Mouse (Mus musculus) thymus, postnatal 0 days (tissue): ENCODE results near the gene Olfr156. TPM values are rescaled to one million over a fixed set of nuclear protein-coding genes. Genes with fewer than 3 reads are reported as not detected.
"Not testable (repeated sequence)": the region's sequence is repeated elsewhere in the genome, so short reads cannot be mapped to it uniquely, and the experiment has no call there.

Experiments
- DNase-seq: peaks from one replicate; pipeline ENCODE4 v3.0.0-alpha.2; 2015; ENCODE audit warnings: low spot score
- polyA plus RNA-seq: library from polyadenylated mRNA; unstranded; fragments of >200 nt; fragmentation: Nextera tagmentation; extraction: Ambion mirVana; gene quantifications from 2 replicates; pipeline ENCODE4 v1.2.1, GENCODE M21; 2015

Olfr156 gene
- polyA plus RNA-seq, result not detected in 2 replicates

DNA sequence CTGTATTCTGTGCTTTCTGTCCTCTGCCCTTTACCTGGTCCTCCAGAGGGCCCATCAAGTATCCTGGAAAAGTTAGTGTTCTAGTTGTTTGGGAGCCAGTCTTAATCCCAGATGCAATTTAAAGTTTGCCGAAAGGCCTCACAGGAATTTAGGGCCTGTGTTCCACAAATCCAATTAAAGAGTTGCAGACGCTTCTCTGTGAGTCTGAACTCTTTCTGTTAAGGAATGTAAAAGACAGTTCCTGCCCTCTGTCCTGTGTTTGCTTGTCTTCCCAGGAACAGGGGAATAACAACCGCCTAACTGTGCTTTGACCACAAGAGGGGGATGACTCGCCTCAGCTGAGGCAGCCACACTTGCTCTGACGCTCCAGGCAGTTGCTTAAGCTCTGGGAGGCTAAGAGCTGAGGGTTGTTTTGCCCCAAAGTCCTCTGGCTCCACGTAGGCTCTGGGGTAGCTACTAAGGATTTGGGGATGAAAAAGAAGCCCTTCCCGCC, at the start of gene Olfr156:
Gene Olfr156 (minus strand): TSS at position 51 of the 493 bp plus-strand sequence.
- DNase-seq, result no peak

DNA sequence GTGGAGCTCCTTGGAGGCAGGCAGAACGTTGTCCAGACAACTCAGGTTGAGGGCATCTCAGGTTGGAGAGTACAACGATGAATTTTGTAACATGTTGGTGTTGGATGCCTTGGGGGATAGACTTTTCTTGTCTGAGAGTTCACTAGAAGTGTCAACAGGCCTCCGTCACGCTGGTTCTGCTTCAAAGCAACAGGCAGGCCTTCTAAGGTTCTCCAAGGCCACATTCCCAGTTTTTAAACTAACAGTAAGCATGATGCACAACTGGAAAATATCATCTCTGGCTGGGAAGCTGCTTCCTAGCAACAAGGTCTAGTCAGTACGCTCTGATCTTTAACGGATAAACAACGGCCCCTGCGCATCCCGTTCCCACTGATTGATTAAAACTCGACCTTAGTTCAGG, 46.1 kb upstream of the Olfr156 start:
- no peak for DNase-seq

DNA sequence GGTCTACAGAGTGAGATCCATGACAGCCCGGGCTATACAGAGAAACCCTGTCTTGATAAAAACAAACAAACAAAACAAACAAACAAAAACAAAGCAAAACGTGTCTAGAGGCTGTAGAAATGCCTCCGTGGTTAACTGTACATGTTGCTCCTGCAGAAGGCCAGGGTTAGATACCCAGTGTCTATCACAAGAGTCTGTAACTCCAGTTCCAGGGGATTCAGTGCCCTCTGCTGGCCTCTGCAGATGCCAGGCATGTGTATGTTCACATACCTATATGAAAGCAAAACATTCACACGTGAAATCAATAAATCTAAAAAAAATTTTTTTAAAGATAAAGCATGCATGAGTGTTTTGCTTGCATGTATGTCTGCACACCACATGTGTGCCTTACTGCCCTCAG, 39.6 kb upstream of the Olfr156 start:
- no peak for DNase-seq

DNA sequence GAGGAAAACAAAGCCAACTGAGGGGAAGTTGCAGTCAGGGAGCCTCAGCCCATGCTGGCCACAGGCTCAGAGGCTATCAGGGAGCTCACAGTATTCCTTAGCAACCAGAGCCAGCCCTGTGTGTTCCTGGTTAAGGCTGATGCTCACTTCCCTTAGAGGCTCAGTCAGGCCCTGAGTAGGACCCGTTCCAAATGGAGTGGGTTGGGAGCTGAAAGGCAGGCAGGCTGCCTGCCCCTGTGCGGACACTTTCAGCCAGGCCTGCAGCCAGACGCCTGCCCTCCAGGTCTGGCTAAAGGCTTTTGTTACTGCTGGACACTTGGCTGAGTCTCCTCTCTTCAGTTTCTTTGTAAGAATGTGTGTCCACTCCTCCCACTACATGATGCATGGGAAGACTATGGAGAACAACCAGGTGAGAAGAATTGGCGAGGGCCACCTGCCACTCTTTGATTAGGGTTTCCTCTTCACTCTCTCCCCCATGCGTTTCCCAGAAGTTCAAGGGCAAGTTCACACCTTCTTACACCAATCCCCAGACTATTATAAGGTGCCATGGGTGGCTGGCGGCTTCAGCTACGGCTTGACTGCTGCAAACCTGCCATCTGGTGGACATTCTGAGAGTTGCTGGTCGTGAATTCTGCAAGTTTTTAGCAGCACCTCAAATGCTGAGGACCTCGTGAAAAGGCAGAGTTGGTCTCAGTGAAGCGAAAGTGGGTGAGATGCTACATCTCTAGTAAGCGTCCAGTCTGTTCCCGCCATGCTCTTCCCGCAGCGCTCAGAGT, 37.2 kb upstream of the Olfr156 start:
- DNase-seq, result peak; percentile 69

DNA sequence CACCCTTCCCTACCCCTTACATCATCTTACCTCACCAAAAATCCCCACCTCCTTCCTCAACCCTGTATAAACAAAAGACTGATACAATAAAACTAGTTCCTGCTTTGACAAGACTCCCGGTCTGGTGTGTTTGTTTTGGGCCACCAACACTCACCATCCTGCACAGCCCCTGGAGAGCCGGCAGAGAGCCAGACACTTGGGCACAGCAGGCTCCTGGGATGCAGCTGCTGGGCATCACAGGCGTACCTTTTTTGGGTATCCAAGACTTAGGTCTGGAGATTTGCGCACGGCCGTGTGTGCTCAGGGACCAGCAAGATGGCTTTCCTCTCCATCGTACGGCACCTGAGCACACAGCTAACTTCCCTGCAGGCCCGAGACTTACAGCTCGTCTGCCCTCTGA, 36.2 kb upstream of the Olfr156 start:
- DNase-seq, result no peak

DNA sequence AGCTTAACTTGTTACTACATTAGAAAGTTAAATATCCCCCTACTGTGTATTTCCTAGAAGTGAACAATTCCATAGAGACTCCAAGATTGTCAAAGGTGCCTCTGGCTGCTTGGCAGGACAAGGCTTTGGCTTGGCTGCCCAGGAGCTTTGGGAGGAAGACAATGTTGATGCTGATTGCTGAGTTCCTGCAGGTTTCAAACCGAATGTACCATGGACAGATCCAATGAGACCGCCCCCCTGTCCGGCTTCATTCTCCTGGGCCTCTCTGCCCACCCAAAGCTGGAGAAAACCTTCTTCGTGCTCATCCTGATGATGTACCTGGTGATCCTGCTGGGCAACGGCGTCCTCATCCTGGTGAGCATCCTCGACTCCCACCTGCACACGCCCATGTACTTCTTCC, 30.4 kb upstream of the Olfr156 start:
- DNase-seq, result no peak

DNA sequence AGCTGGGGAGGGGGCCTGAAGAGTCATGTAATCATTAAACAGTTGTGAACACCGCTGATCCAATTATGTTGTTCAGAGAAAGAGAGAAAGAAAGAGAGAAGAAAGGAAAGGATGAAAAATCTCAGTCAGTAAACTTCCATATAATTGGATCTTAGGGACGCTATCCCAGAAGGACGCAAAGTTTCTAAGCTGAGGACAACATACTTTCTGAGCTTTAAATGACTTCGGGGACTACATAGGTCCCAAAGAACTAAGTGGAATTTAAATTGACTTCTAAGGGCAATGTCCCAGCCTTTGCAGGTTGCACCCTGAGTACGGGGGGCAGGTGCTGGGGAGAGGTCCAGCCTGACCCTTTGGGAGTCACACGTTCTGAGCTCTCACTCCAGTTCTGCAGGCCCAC, 27.6 kb upstream of the Olfr156 start, which contains the start of gene Olfr155:
Gene Olfr155 (plus strand): TSS at position 301 of the 400 bp plus-strand sequence.
- no peak for DNase-seq

DNA sequence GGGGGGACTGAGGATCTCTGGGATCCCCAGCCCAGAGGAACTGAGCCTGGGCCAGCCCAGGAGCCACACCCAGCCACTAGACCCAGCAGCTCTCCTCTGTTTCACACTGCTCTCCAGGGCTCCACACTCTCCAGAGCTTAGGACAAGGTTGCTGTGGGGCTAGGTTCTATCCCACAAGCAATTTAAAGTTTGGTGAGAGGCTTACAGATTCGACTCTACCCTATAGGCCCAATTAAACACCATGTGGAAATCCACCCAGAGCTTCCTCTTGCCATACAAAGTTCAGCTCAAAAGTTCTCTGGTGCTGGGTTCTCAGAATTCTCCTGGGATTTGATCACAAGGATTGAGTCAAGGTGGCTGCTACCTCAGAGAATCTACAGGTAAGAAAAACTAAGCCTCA, 16.4 kb upstream of the Olfr156 start, which contains the start of gene Olfr157:
Gene Olfr157 (minus strand): TSS at position 101 of the 400 bp plus-strand sequence.
- DNase-seq, result no peak

DNA sequence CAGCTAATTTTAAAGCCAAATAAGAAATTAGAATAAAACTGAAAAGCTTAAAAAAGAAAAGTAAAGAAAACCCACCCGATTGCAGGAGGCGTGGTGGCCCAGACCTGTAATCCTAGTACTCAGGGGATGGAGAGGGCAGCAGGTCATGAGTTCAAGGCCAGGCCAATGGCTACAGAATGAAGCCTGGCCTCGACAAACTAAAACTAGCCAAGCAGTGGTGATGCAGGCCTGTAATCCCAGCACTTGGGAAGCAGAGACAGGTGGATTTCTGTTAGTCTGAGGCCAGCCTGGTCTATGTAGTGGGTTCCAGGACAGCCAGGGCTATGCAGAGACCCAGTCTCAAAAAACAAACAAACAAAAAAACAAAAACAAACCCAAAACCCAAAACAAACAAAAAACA, 14.6 kb upstream of the Olfr156 start:
- DNase-seq, result no peak

DNA sequence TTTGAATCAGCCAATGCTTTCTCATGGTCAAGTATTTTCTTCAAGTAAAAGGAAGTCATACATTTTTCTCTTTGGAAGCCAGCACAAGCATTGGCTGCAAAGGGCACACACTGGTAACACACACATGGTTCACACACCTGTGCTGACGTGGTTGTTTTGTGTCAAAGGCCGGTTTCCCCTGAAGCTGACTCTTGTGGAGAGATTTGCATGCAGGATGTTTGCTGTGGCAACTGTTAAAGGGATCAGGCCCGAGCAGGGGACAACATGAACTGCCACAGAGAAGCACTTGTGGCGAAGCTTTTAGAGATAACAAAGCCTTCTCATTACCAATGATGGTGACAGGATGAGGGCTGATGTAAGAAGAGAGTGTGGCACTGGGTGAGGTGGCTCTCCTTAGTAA, 11.1 kb upstream of the Olfr156 start:
- DNase-seq, result no peak

DNA sequence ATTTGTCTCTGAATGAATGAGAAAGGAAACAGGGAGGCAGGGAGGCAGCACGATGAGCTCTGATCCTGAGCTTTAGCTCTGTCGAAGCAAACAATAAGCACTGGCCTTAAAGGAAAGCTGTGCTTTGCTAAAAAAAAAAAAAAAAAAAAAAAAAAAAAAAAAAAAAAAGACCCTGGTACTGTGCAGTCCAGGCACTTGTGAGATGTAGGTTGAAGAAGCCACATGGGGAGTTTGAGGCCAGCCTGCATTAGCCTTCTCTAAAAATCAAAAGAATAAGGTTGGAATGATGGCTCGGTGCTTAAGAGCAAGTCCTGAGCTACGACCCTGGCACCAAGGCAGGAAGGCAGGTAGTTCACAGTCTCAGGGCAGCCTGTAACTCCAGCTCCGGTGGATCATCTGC, 10.1 kb upstream of the Olfr156 start:
- no peak for DNase-seq

DNA sequence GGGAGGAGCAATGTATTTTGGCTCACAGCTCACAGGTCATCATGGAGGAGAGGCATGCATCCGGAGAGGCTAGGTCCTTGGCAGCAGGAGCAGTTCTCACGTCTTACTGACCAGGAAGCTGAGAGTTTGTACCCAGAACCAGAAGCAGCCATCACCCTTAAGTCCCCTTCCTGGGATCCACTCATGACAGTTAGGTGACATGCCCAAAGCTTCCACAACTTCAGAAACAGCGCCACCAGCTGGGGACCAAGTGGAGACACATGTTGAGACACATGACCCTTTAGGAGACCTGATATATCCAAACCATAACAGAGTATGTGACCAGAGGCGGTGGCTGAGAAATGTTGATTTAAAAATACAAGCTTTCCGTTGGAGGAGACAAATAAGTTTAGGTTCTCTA, 8.3 kb upstream of the Olfr156 start:
- DNase-seq, result no peak

DNA sequence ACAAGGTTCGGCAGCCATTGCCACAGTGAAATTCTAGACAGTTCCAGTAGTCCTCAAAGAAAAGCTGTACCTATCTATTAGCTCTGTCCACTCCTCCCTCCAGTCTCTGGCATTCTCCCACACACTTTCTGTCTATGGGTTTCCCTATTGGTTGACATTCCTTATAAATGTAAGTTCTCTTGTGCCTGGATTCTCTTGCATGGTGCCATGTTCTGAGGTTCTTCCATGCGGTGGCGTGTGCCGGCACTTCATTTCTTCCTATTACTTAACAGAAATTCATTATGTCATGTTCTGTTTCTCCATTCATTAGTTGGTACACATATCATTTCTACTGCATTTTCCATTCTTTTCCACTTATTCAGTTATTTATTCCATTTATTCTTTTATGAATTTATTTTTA, 5.1 kb upstream of the Olfr156 start:
- DNase-seq, result no peak

DNA sequence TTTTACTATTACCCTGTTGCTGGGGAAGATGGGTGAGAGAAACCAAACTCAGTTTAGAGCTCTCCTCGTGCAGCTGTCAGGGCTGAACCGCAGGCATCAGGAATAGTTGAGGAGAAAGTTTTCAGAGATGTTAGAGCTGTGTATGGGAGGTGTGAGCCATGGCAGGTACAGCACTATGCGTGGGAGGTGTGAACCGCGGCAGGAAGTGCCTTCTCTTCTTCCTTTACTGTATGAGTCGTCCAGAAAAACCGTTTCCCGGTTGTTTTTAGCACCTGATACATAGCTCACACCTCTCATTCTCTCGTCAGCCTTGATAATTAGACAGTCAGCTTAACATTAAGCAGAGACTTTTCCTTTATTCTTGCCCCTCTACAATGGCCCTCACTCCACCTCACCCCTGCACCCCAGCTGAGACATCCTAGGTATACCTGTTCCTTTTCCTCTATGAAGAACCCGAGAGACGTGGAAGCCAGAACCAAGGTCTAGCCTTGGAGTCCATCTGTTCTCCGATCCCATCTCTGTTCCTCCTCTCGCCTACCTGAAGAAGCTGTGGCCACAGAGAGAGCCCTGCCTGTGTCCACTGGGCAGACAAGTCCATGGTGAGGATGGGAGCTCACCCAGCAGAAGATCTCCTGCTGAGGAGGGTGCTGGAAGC, 672 bp downstream of the Olfr156 start:
- DNase-seq, result no peak

DNA sequence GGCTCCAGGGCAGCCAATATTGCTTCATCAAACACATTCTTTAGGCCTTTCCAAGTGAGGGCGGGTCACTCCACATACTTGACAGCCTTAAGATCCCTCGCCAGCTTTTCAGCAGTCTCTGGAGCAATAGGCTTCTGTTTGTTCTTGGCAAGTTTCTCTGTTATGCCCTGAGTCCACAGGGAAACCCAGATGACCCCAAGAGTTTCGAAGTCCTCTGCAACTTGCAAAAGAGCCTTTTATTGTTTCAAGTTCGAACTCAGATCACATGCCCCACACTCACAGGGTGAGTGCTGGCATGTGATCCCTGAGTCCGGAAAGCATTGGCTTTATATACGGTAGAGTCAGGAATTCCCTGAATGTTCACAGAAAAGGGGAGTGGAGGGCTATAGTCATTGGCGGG, 24.8 kb downstream of the Olfr156 start:
- DNase-seq, result no peak

DNA sequence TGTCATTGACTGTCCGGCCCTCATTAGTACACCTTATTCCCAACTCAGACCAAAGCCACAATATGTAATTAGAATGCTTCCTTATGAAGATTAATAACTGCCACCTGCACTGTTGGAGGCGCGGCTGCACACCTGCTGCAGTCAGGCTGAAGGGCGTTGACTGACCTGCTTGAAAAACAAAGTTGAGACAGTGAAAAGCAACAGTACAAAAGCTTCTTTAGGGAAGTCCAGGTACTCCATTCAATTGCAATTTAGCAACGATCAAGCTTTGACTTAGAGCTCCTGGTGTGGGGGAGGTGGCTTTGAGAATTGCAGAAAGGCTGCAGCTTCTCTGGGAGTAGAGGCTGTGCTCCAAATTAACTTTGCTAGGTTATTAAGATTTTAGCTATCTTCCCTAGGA, 27.9 kb downstream of the Olfr156 start:
- not testable (repeated sequence) for DNase-seq

DNA sequence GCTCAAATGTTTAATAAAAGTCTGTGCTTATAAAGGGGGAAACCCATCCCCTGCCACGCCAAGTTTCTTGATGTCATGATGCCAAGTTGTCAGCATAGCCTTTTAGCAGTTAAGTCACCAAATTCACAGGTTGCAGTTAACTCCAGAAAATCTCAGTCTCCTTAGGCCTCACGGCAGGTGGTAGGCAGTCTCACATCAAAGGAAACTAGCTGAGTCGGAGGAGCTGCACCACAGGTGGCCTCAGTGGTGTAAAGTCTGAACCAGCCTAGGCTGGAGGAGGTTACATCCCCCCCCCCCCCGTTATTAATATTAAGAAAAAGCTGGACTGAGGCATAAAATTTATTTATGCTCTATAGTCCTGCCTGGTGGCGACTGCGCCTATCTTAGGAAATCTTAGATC, 28.4 kb downstream of the Olfr156 start:
- DNase-seq, result no peak

DNA sequence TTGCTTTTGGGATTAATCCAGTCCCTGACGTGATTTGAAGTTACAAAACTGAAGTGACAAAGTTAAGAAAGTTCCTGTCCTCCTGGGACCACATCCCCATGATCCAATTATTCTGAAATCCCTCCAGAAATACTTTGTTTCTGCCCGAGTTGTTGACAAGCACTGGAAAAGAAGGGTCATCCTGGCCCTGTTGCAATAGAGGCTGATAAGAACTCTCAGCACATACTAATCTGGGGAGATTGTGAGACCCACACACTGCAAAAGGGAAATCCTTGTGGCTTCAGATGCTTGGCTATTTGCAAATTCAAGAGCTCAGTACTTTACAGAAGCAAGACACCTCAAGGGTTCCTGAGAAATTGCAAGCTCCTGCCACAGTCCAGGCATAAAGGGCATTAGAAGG, 51.4 kb downstream of the Olfr156 start:
- no peak for DNase-seq

DNA sequence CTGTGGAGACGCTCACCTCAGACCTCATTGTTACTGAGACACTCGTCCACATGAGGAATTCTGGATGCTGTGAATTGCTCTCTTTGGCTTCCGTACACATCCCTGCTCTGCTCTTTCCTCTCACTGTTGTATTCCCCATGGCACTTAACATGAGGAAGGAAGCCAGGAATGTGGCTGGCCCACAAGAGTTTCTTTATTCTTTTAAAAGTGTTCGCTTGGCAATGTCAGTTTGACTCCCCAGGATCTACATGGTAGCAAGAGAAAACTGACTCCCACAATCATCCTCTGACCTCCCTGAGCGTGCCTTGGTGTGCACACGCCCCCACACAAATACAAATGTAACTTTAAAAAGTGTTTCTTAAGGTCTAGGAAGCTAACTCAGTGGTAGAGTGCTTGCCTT, 52.1 kb downstream of the Olfr156 start:
- no peak for DNase-seq

DNA sequence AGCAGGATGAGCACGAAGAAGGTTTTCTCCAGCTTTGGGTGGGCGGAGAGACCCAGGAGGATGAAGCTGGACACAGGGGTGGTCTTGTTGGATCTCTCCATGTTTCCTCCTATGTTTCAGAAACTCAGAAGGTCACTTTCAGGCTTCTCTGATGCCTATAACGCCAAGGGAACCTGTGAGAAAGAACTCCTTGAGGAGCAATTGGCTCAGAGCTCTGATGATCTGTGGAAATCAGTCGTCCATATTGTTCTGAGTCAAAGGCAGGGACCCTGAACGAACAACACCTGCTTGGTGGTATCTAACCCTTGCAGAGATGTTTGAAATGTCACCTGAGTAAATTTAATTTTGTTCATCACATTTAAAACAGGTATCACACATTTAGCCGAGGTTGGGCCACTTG, 52.8 kb downstream of the Olfr156 start, which contains the start of gene Olfr159:
Gene Olfr159 (minus strand): TSS at position 101 of the 400 bp plus-strand sequence.
- DNase-seq, result no peak
